Mouse (Mus musculus) forebrain, embryonic 13.5 days (tissue): ENCODE data around the gene Abhd11. TPM values are rescaled to one million over a fixed set of nuclear protein-coding genes. Genes with fewer than 3 reads are reported as not detected.

ENCODE experiments used
- ATAC-seq: fragments of 200-750 bp; cut with Nextera tagmentation; 2 replicates; pipeline ENCODE4 v1.8.0; 2017
- H3K27ac ChIP-seq: fragments of 300-500 bp; sonication (generic); 2 replicates; pipeline ENCODE4 v1.5.1; 2015; ENCODE audit warnings: inconsistent platforms, mild to moderate bottlenecking, moderate library complexity
- H3K27me3 ChIP-seq: fragments of 300-500 bp; sonication (generic); 2 replicates; pipeline ENCODE4 v1.6.1; 2015; ENCODE audit warnings: mild to moderate bottlenecking, inconsistent platforms
- H3K36me3 ChIP-seq: fragments of 300-500 bp; sonication (generic); 2 replicates; pipeline ENCODE4 v1.6.1; 2015; ENCODE audit warnings: mild to moderate bottlenecking, inconsistent platforms; ENCODE audit not compliant: poor library complexity, severe bottlenecking
- H3K4me1 ChIP-seq: fragments of 300-500 bp; sonication (generic); 2 replicates; pipeline ENCODE4 v1.6.1; 2015; ENCODE audit warnings: inconsistent platforms
- H3K4me2 ChIP-seq: fragments of 300-500 bp; sonication (generic); 2 replicates; pipeline ENCODE4 v1.6.1; 2015; ENCODE audit warnings: inconsistent platforms, mild to moderate bottlenecking, moderate library complexity
- H3K4me3 ChIP-seq: fragments of 300-500 bp; sonication (generic); 2 replicates; pipeline ENCODE4 v1.5.1; 2015; ENCODE audit warnings: mild to moderate bottlenecking, inconsistent platforms
- H3K9ac ChIP-seq: fragments of 300-500 bp; sonication (generic); 2 replicates; pipeline ENCODE4 v1.6.1; 2015; ENCODE audit warnings: mild to moderate bottlenecking, inconsistent platforms
- H3K9me3 ChIP-seq: fragments of 300-500 bp; sonication (generic); replicated peaks from 2 replicates; pipeline ENCODE4 v1.6.1; 2016; ENCODE audit warnings: inconsistent platforms
- WGBS: fragments of 180-500 bp; shearing (Covaris S2); methylation state at CpG from one replicate; pipeline ENCODE4 v1.1.7; 2015; 5-methylcytosine and 5-hydroxymethylcytosine counted together
- polyA plus RNA-seq: library from polyadenylated mRNA; unstranded; fragments of >200 nt; fragmentation: Nextera tagmentation; extraction: Ambion mirVana; gene quantifications from 2 replicates; pipeline ENCODE4 v1.2.1, GENCODE M21; 2015

Gene Abhd11
- polyA plus RNA-seq, 1 experiment from 2014 or later, result 47.9 TPM

GRCm38 (mm10) chr5:135011809-135012613, 3.1 kb downstream of the Abhd11 start:
- Histone ChIP-seq H3K27ac (no peak overlapping the region), H3K4me3 (peak overlapping the region; percentile 6; the same call in 1 of the 2 replicates), H3K4me2 (peak overlapping the region; percentile 8; the same call in 1 of the 2 replicates), H3K9ac (no peak overlapping the region), H3K27me3 (0 out of 2 replicates have a peak, but pooled peaks cover 8% of the 10 kb centered on the region), H3K4me1 (peaks cover 36% of the 10 kb centered on the region), H3K36me3 (no peaks in the 10 kb centered on the region), H3K9me3 (no peaks in the 10 kb centered on the region)
- WGBS, result 34% methylated on average over 26 of the region's 26 CpGs
- no peak for ATAC-seq

DNA sequence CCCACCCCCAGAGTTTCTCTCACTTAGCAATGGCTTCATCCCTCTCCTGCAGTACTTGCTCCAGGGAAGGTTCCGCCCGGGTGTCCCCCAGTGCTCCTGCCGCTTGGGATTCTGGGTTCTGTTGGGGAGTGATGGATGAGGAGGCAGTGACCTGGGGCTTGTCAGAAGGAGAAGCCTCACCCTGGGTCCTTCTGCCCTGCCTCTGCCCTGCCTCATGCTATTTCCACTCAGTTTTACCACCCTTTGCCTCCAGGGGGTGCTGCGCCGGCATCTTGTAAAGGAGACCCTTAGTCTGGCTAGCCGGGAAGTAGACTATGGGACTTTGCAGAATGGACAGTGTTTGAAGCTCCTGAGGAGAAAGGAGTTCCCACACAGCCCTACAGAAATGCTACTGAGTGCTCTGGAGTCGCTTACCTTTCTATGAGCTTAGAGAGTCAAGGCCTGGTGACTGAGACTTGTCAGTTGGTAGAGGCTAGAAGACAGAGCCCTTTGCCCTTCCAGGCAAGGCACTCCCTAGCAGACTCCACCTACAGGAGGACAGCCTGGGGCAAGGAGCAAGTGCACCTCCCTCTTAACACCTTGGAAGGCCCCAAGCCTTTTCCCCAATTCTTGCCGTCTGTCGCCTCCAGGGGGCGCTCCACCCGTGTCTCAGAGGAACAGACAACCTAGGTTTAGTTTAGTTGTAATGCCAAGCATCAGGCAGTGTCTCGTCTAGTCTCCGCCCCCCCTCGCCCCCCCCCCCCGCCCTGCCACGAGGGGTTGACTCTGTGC, 3.9 kb downstream of the Abhd11 start:
- H3K27ac ChIP-seq, result no peak overlapping the region
- H3K9me3 ChIP-seq, result no peaks in the 10 kb centered on the region
- 5% methylated on average over 16 of the region's 16 CpGs for WGBS
- no peak overlapping the region for H3K4me2 ChIP-seq
- no peak for ATAC-seq
- H3K36me3 ChIP-seq, result no peaks in the 10 kb centered on the region
- no peak overlapping the region for H3K9ac ChIP-seq
- H3K27me3 ChIP-seq, result 0 out of 2 replicates have a peak, but pooled peaks cover 8% of the 10 kb centered on the region
- peak overlapping the region; percentile 6; the same call in 1 of the 2 replicates for H3K4me3 ChIP-seq
- H3K4me1 ChIP-seq, result peaks cover 34% of the 10 kb centered on the region

- no peak overlapping the region for H3K9ac ChIP-seq
- no peak overlapping the region for H3K27ac ChIP-seq
- H3K4me2 ChIP-seq, result no peak overlapping the region
- no peak overlapping the region for H3K4me3 ChIP-seq
- peaks cover 21% of the 10 kb centered on the region for H3K4me1 ChIP-seq
- 15% methylated on average over 7 of the region's 7 CpGs for WGBS
- 0 out of 2 replicates have a peak, but pooled peaks cover 8% of the 10 kb centered on the region for H3K27me3 ChIP-seq
- ATAC-seq, result peak; percentile 30; the same call in 1 of the 2 replicates
- no peaks in the 10 kb centered on the region for H3K36me3 ChIP-seq
- no peaks in the 10 kb centered on the region for H3K9me3 ChIP-seq
Observed at GRCm38 (mm10) chr5:135015497-135015896, 6.5 kb downstream of the Abhd11 start.

GRCm38 (mm10) chr5:135016224-135016759, 7.3 kb downstream of the Abhd11 start:
- Histone ChIP-seq H3K9ac (no peak overlapping the region), H3K9me3 (no peaks in the 10 kb centered on the region), H3K27me3 (0 out of 2 replicates have a peak, but pooled peaks cover 7% of the 10 kb centered on the region), H3K4me2 (no peak overlapping the region), H3K36me3 (no peaks in the 10 kb centered on the region), H3K4me3 (no peak overlapping the region), H3K27ac (no peak overlapping the region), H3K4me1 (peaks cover 15% of the 10 kb centered on the region)
- 64% methylated on average over 4 of the region's 4 CpGs for WGBS
- ATAC-seq, result no peak

- H3K27me3 ChIP-seq, result no peaks in the 10 kb centered on the region
- H3K4me1 ChIP-seq, result peaks cover 44% of the 10 kb centered on the region
- no peak overlapping the region for H3K4me3 ChIP-seq
- H3K27ac ChIP-seq, result no peak overlapping the region
- WGBS, result 56% methylated on average over 6 of the region's 6 CpGs
- H3K9me3 ChIP-seq, result no peaks in the 10 kb centered on the region
- peak; percentile 28; the same call in 1 of the 2 replicates for ATAC-seq
- no peak overlapping the region for H3K4me2 ChIP-seq
- H3K9ac ChIP-seq, result no peak overlapping the region
- H3K36me3 ChIP-seq, result no peaks in the 10 kb centered on the region
Observed at GRCm38 (mm10) chr5:135021814-135022213, 12.9 kb downstream of the Abhd11 start.

DNA sequence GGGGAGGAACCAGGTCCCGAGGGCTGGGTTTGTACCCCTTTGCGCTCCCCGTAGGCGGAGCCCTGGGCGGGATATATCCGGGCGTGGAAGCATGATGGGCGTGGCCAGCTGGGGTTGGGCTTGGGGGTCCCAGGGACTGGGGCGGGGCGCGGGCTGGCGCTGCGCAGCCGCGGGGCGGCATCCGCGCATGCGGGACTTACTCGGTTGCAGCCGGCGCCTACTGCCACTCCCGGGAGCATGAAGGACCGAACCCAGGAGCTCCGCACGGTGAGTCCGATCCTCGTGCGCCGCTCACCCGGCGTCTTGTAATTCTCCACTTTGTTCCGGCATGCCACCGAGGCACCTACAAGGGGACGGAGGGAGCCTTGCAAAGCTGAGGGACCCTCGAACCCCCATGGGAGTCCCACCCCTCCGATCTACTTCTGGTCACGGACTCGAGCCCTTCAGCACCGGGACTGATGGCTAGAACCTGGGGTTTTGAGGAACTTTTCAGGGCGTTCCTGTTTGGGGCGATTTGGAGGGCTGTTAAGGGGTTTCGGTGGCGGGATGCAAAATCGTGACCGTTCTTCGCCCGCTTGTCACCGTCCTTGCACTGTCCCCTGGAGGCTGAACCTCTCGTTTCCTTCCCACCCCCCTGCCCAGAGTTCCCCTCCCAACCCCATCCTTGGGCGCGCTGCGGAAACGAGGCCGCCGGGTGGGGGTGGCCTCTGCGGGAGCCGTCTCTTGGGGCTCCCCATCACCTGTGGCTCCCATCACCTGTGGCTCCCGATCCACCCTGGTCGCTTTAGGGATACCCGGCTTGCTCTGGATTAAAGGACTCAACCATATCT, 14.6 kb downstream of the Abhd11 start, which contains the start of gene Stx1a:
Stx1a (plus strand) TSS at position 139 of the 830 bp plus-strand sequence.
- WGBS, result under 1% methylated on average over 56 of the region's 61 CpGs
- ATAC-seq, result peak; percentile 94

DNA sequence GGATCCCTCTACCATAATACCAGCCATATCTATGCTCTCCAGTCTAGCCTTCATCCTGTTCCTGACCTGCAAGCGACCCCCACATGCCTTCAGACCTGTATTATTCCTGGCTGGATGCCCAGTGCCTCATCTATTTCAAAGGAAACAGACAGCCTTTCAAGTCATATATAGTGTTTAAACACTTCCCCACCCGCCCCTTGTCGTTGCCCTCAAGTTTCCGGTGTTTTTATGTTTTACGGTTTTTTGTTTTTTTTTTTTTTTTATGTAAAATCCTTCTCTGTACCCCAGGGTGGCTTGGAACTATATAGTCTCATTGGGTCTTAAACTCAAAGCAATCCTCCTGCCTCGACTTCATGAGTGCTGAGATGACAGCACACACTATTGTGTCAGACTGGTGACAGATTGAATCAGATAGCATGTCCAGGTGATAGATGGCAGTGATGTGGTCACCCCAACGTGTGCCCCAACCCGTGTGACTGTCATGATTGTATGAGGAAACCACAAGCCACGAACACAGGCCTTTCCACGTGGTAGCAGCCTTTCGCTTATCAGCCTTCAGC, 15.8 kb downstream of the Abhd11 start:
- ATAC-seq, result no peak
- H3K4me2 ChIP-seq, result peak overlapping the region; percentile 95
- H3K27ac ChIP-seq, result no peak overlapping the region
- H3K9ac ChIP-seq, result no peak overlapping the region
- H3K27me3 ChIP-seq, result no peaks in the 10 kb centered on the region
- H3K36me3 ChIP-seq, result no peaks in the 10 kb centered on the region
- H3K9me3 ChIP-seq, result no peaks in the 10 kb centered on the region
- H3K4me1 ChIP-seq, result peaks cover 44% of the 10 kb centered on the region
- WGBS, result 78% methylated on average over 11 of the region's 11 CpGs
- H3K4me3 ChIP-seq, result peak overlapping the region; percentile 68; the same call in 1 of the 2 replicates

More for the DNA sequence above, 14.6 kb downstream of the Abhd11 start, which contains the start of gene Stx1a:
- Histone ChIP-seq H3K27ac (peak within 1 kb of the TSS; percentile 10; the same call in 1 of the 2 replicates), H3K27me3 (no peaks in the 10 kb centered on the region), H3K9ac (peak within 1 kb of the TSS; percentile 81), H3K4me3 (peak within 1 kb of the TSS; percentile 68), H3K9me3 (no peaks in the 10 kb centered on the region), H3K36me3 (no peaks in the 10 kb centered on the region), H3K4me2 (peak within 1 kb of the TSS; percentile 95), H3K4me1 (peaks cover 44% of the 10 kb centered on the region)

- H3K4me1 ChIP-seq, result peaks cover 44% of the 10 kb centered on the region
- no peak for ATAC-seq
- peak overlapping the region; percentile 30 for H3K9ac ChIP-seq
- H3K9me3 ChIP-seq, result no peaks in the 10 kb centered on the region
- no peak overlapping the region for H3K27ac ChIP-seq
- WGBS, result 23% methylated on average over 7 of the region's 7 CpGs
- no peaks in the 10 kb centered on the region for H3K36me3 ChIP-seq
- H3K4me3 ChIP-seq, result no peak overlapping the region
- peak overlapping the region; percentile 7; the same call in 1 of the 2 replicates for H3K4me2 ChIP-seq
- no peaks in the 10 kb centered on the region for H3K27me3 ChIP-seq
Observed at GRCm38 (mm10) chr5:135025899-135026298, 16.9 kb downstream of the Abhd11 start.

- ATAC-seq, result no peak
- Histone ChIP-seq H3K36me3 (0 out of 2 replicates have a peak, but pooled peaks cover 3% of the 10 kb centered on the region), H3K9ac (no peak overlapping the region), H3K4me2 (no peak overlapping the region), H3K27me3 (no peaks in the 10 kb centered on the region), H3K9me3 (no peaks in the 10 kb centered on the region), H3K4me3 (no peak overlapping the region), H3K4me1 (peaks cover 17% of the 10 kb centered on the region), H3K27ac (no peak overlapping the region)
- WGBS, result 58% methylated on average over 18 of the region's 18 CpGs
Observed at GRCm38 (mm10) chr5:135029007-135029854, 20.3 kb downstream of the Abhd11 start.

DNA sequence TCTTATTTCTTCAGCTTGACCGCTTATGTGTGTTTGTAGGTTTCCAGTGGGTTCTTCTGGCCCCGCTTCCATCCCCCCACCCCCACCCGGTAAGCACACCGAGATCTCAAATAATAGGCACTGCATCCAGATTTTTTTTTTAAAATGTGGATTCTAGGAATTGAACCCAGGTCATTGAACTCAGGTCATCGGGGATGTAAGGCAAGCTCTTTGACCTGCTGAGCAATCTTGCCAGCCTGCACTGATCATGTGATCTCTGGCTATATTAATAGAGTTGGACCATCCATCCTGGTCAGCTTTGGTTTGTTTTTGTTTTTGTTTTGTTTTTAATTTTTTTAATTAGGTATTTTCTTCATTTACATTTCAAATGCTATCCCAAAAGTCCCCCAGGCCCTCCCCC, 23.6 kb downstream of the Abhd11 start:
- Histone ChIP-seq H3K4me1 (no peaks in the 10 kb centered on the region), H3K4me3 (no peak overlapping the region), H3K9ac (no peak overlapping the region), H3K27ac (no peak overlapping the region), H3K9me3 (peaks cover 4% of the 10 kb centered on the region; the same call in 1 of the 2 replicates), H3K4me2 (no peak overlapping the region), H3K36me3 (0 out of 2 replicates have a peak, but pooled peaks cover 7% of the 10 kb centered on the region), H3K27me3 (no peaks in the 10 kb centered on the region)
- 94% methylated on average over 5 of the region's 5 CpGs for WGBS
- no peak for ATAC-seq
